Mouse (Mus musculus) embryonic facial prominence, embryonic 13.5 days (tissue): Measurements from ENCODE around the gene Rbms2. TPM values are rescaled to one million over a fixed set of nuclear protein-coding genes. Genes with fewer than 3 reads are reported as not detected.

ENCODE experiments used
- ATAC-seq: fragments of 200-750 bp; cut with Nextera tagmentation; 2 replicates; pipeline ENCODE4 v1.8.0; 2017; ENCODE audit warnings: low read depth; ENCODE audit not compliant: insufficient number of reproducible peaks, insufficient read depth, low FRiP score, low TSS enrichment
- H3K27ac ChIP-seq: fragments of 300-500 bp; sonication (generic); 2 replicates; pipeline ENCODE4 v1.5.1; 2015; ENCODE audit warnings: moderate library complexity, mild to moderate bottlenecking, inconsistent platforms
- H3K27me3 ChIP-seq: fragments of 300-500 bp; sonication (generic); 2 replicates; pipeline ENCODE4 v1.6.1; 2015; ENCODE audit warnings: mild to moderate bottlenecking, inconsistent platforms
- H3K36me3 ChIP-seq: fragments of 300-500 bp; sonication (generic); 2 replicates; pipeline ENCODE4 v1.6.1; 2015; ENCODE audit warnings: mild to moderate bottlenecking, inconsistent platforms
- H3K4me1 ChIP-seq: fragments of 300-500 bp; sonication (generic); 2 replicates; pipeline ENCODE4 v1.6.1; 2015; ENCODE audit warnings: inconsistent platforms
- H3K4me2 ChIP-seq: fragments of 300-500 bp; sonication (generic); 2 replicates; pipeline ENCODE4 v1.6.1; 2015; ENCODE audit warnings: moderate library complexity, mild to moderate bottlenecking, inconsistent platforms
- H3K4me3 ChIP-seq: fragments of 300-500 bp; sonication (generic); 2 replicates; pipeline ENCODE4 v1.5.1; 2015; ENCODE audit warnings: mild to moderate bottlenecking, inconsistent platforms
- H3K9ac ChIP-seq: fragments of 300-500 bp; sonication (generic); 2 replicates; pipeline ENCODE4 v1.6.1; 2015; ENCODE audit warnings: mild to moderate bottlenecking, inconsistent platforms
- H3K9me3 ChIP-seq: fragments of 300-500 bp; sonication (generic); 2 replicates; pipeline ENCODE4 v1.6.1; 2016; ENCODE audit warnings: inconsistent platforms
- WGBS: fragments of 180-500 bp; shearing (Covaris S2); methylation state at CpG from one replicate; pipeline ENCODE4 v1.1.7; 2015; ENCODE audit warnings: mixed read lengths; 5-methylcytosine and 5-hydroxymethylcytosine counted together
- polyA plus RNA-seq: library from polyadenylated mRNA; unstranded; fragments of >200 nt; fragmentation: Nextera tagmentation; extraction: Ambion mirVana; gene quantifications from 2 replicates; pipeline ENCODE4 v1.2.1, GENCODE M21; 2015

Gene Rbms2
- polyA plus RNA-seq, 1 experiment from 2014 or later: 42.2 TPM

DNA sequence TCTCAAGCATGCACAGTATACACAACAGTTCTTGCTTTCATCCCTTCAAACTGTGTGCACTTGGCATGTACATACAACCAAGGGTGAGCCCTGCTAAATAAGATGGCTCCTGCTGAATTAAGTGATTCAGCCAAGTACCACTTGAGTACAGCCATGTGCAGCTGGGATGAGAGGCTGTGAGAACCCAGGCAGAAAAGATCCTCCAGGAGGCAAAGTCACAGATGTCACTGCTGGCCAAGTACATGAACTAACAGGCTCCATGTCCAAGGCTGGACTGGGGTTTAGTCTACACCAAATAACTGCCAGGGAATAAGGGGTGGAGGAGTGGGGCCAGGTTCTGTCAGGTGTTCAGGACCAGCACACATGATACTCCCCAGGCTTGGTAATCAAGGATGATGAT lies 48.3 kb downstream of the Rbms2 start:
- H3K4me3 ChIP-seq: no peak overlapping the region
- H3K4me1 ChIP-seq: no peaks in the 10 kb centered on the region
- no peaks in the 10 kb centered on the region for H3K27me3 ChIP-seq
- no peaks in the 10 kb centered on the region for H3K9me3 ChIP-seq
- ATAC-seq: no peak
- no peak overlapping the region for H3K27ac ChIP-seq
- no peak overlapping the region for H3K9ac ChIP-seq
- H3K36me3 ChIP-seq: peaks cover 81% of the 10 kb centered on the region
- no peak overlapping the region for H3K4me2 ChIP-seq

DNA sequence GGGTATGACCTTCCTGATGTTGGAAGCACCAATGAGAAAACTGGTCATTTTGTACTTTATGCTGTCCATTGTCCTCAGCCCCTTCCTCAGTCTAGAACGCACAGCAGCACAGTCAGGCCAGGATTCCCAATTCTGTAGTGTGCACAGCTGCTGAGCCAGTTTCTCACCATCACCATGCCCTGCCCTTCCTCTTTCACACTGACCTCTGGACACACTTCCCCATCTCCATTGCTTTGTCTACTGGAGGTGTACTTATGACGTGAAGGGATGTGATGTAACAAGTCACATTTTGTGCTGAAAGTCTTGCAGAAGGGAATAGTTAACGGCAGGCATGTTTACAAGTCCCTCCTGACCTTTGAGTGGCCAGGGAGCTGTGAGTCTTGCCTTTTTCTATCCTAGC lies 48.8 kb downstream of the Rbms2 start:
- peaks cover 86% of the 10 kb centered on the region for H3K36me3 ChIP-seq
- no peak for ATAC-seq
- 77% methylated on average over 3 of the region's 3 CpGs for WGBS
- H3K27ac ChIP-seq: no peak overlapping the region
- H3K9ac ChIP-seq: no peak overlapping the region
- no peaks in the 10 kb centered on the region for H3K4me1 ChIP-seq
- H3K27me3 ChIP-seq: no peaks in the 10 kb centered on the region
- H3K4me3 ChIP-seq: no peak overlapping the region
- no peaks in the 10 kb centered on the region for H3K9me3 ChIP-seq
- H3K4me2 ChIP-seq: no peak overlapping the region

DNA sequence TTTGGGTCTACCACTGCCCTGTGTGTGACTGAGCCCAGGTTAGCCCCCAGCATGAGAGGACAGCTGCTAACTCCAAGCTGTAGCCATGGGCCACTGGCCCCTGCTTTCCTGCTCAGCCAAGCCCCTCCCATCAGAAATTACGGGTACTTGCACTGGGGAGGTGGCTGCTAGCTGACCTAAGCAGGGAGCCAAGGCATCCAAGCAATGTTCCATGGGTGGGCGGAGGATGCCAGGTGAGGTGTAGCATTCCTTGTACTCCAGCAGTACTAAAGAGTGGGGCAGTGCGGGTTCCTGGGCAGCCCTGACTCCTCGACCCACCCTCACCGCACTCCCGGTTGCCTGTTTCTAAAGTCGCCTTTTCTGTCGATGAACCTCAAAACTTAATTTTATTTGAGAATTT lies 52.0 kb downstream of the Rbms2 start:
- Histone ChIP-seq H3K4me3 (no peak overlapping the region), H3K4me2 (no peak overlapping the region), H3K27ac (no peak overlapping the region), H3K27me3 (no peaks in the 10 kb centered on the region), H3K9ac (no peak overlapping the region), H3K9me3 (no peaks in the 10 kb centered on the region), H3K36me3 (peaks cover 89% of the 10 kb centered on the region), H3K4me1 (no peaks in the 10 kb centered on the region)
- no peak for ATAC-seq
- WGBS: 88% methylated on average over 8 of the region's 8 CpGs

DNA sequence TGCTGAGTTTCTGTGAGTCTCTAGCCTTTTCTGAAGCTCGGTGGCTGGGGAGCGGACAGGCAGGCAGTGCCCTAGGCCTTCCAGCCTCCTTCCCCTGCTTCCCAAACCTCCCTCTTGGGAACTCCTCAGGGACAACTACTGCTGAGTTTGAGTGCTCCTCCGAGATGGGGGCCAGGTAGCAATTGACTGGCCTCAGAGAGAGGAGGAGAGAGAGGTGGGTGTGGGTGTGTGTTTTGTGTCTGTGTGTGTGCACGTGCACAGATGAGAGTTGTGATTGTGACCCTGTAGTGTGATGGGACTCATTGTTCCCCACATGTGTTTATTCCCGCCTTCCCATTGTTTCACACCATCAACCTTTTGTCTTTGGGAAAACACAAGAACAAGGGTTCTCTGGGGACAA lies 52.6 kb downstream of the Rbms2 start:
- Histone ChIP-seq H3K4me3 (no peak overlapping the region), H3K27me3 (no peaks in the 10 kb centered on the region), H3K4me2 (no peak overlapping the region), H3K9me3 (no peaks in the 10 kb centered on the region), H3K27ac (no peak overlapping the region), H3K9ac (no peak overlapping the region), H3K4me1 (no peaks in the 10 kb centered on the region), H3K36me3 (peaks cover 90% of the 10 kb centered on the region)
- 72% methylated on average over 5 of the region's 5 CpGs for WGBS
- ATAC-seq: no peak

DNA sequence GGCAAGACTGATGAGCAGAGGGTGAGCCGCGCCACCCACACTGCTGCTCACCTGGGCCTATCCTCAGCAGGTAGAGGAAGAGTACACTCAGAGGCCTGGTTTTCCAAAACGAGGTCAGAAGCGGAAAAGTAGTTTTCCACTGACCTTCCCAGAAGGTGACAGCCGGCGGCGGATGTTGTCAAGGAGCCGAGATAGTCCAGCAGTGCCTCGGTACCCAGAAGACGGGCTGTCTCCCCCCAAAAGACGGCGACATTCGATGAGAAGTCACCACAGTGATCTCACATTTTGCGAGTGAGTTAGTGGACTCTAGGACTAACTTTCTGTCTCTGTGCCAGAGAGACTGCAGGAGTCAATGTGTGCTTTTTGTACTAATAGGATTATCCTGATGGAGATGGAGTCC lies 54.1 kb downstream of the Rbms2 start:
- WGBS: 94% methylated on average over 14 of the region's 14 CpGs
- no peak for ATAC-seq
- no peaks in the 10 kb centered on the region for H3K27me3 ChIP-seq
- H3K4me2 ChIP-seq: no peak overlapping the region
- H3K4me3 ChIP-seq: no peak overlapping the region
- H3K36me3 ChIP-seq: peaks cover 90% of the 10 kb centered on the region
- no peaks in the 10 kb centered on the region for H3K4me1 ChIP-seq
- no peak overlapping the region; the same call in 1 of the 2 replicates for H3K27ac ChIP-seq
- H3K9ac ChIP-seq: no peak overlapping the region
- no peaks in the 10 kb centered on the region for H3K9me3 ChIP-seq

DNA sequence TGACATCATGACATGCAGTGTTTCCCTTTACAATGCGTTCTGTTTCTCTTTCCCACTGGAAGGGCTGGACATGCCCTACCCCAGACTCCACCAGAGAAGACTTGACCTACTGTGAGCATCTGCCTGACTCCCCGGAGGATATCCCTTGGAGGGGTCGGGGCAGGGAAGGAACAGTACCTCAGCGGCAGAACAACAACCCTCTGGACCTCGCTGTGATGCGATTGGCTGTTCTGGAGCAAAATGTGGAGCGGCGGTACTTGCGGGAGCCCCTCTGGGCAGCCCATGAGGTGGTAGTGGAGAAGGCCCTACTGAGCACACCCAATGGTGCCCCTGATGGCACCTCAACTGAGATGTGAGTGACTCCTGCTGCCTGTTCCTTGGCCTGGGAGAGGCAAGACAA lies 55.3 kb downstream of the Rbms2 start:
- Histone ChIP-seq H3K27me3 (no peaks in the 10 kb centered on the region), H3K9me3 (no peaks in the 10 kb centered on the region), H3K4me1 (no peaks in the 10 kb centered on the region), H3K4me2 (no peak overlapping the region), H3K36me3 (peaks cover 90% of the 10 kb centered on the region), H3K27ac (no peak overlapping the region), H3K4me3 (no peak overlapping the region), H3K9ac (no peak overlapping the region)
- ATAC-seq: no peak
- 94% methylated on average over 9 of the region's 9 CpGs for WGBS

DNA sequence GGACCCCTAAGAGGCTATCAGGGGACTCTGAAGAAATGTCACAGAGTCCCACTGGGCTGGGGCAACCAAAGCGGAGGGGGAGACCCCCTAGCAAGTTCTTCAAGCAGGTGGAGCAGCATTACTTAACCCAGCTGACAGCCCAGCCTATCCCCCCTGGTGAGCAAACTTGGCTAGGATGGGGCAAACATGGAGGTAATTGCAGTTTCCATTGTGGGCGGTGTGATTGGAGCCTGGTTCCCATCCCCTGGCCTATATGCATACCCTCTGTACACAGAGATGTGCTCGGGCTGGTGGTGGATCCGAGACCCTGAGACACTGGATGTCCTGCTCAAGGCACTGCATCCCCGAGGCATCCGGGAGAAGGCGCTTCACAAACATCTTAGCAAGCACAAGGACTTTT lies 56.3 kb downstream of the Rbms2 start:
- H3K4me3 ChIP-seq: no peak overlapping the region
- no peak overlapping the region for H3K4me2 ChIP-seq
- peaks cover 92% of the 10 kb centered on the region for H3K36me3 ChIP-seq
- H3K27ac ChIP-seq: no peak overlapping the region
- no peaks in the 10 kb centered on the region for H3K9me3 ChIP-seq
- 94% methylated on average over 7 of the region's 7 CpGs for WGBS
- no peak for ATAC-seq
- no peaks in the 10 kb centered on the region for H3K4me1 ChIP-seq
- H3K27me3 ChIP-seq: no peaks in the 10 kb centered on the region
- no peak overlapping the region for H3K9ac ChIP-seq

DNA sequence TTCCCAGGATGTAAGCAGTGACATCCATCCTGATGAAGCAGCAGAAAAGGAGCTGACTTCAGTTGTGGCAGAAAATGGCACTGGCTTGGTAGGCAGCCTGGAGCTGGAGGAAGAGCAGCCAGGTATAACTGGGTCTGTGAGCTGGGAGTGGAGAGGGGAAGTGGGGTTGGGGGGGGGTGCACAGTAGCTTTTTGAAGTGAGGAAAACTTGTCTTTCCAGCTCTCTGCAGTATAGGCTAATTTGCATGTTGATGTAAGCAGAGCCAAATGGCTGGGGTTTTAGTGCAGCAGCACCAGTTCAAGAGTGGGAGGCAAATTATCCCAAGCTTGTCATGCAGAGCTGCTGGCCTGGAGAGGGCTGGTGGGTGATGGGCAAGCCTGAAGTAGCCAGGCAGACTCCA lies 68.9 kb downstream of the Rbms2 start:
- no peak for ATAC-seq
- H3K36me3 ChIP-seq: peaks cover 71% of the 10 kb centered on the region
- no peaks in the 10 kb centered on the region for H3K9me3 ChIP-seq

DNA sequence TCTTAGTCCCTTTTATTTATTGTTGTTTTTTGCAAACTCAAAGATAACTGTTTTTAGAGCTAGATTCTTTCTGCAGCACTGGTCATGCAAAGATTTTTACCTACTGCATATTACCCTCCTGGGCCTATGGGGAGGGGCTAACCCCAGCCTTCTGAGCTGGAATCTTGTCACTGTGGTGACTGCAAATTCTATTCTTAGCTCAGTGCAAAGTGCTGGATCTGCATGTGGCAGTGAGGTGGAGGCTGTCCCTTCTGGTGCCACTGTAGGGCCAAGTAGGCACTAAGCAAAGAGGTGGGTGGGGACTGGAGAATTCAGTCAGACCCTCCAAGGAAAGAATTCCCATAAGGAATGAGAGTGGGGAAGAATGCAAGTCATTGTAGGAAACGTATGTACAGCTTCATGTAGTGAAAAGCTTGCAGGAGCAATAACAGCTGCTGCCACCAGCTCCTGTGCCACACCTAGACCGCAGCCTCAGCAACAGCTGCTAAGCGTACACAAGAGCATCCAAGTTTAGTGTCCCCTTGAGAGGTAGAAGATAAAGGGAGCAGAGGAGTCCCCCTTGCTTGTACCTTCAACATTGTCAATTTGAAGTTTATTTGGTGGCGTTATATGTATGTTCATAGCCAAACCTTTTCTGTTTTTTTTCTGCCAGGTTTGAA lies 69.9 kb downstream of the Rbms2 start:
- ATAC-seq: no peak
- Histone ChIP-seq H3K9ac (no peak overlapping the region), H3K4me3 (no peak overlapping the region), H3K4me1 (no peaks in the 10 kb centered on the region; the same call in 1 of the 2 replicates), H3K9me3 (no peaks in the 10 kb centered on the region), H3K27ac (no peak overlapping the region), H3K27me3 (no peaks in the 10 kb centered on the region), H3K36me3 (peaks cover 61% of the 10 kb centered on the region), H3K4me2 (no peak overlapping the region)
- 86% methylated on average over 4 of the region's 4 CpGs for WGBS

More for the DNA sequence above, 68.9 kb downstream of the Rbms2 start:
- Histone ChIP-seq H3K4me3 (no peak overlapping the region), H3K4me2 (no peak overlapping the region), H3K27me3 (no peaks in the 10 kb centered on the region), H3K27ac (no peak overlapping the region), H3K4me1 (no peaks in the 10 kb centered on the region; the same call in 1 of the 2 replicates), H3K9ac (no peak overlapping the region)

DNA sequence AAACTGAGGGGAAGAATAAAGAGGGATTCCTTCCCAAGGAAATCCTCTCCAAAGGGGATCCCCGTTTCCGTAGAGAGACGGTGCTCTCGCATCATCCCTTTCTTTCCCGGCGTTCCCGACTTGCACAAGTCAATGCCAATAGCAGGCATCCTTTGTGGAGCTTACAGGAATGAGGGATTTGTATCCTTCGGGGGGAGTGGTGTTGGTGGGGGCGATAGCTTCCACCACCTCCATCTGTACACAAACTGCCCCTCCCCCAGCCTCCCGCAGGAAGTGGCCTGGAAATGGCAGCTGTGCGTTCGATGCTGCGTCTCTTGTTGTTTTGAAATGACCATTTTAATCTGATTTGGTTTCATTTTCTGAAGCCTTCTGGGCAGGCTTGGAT lies 82.5 kb downstream of the Rbms2 start:
- H3K9me3 ChIP-seq: no peaks in the 10 kb centered on the region
- peaks cover 40% of the 10 kb centered on the region for H3K4me1 ChIP-seq
- H3K27ac ChIP-seq: peak overlapping the region; percentile 82
- H3K4me2 ChIP-seq: peak overlapping the region; percentile 81
- H3K27me3 ChIP-seq: no peaks in the 10 kb centered on the region
- H3K4me3 ChIP-seq: peak overlapping the region; percentile 100
- under 1% methylated on average over 13 of the region's 13 CpGs for WGBS
- no peak for ATAC-seq
- H3K36me3 ChIP-seq: no peaks in the 10 kb centered on the region
- H3K9ac ChIP-seq: peak overlapping the region; percentile 89

DNA sequence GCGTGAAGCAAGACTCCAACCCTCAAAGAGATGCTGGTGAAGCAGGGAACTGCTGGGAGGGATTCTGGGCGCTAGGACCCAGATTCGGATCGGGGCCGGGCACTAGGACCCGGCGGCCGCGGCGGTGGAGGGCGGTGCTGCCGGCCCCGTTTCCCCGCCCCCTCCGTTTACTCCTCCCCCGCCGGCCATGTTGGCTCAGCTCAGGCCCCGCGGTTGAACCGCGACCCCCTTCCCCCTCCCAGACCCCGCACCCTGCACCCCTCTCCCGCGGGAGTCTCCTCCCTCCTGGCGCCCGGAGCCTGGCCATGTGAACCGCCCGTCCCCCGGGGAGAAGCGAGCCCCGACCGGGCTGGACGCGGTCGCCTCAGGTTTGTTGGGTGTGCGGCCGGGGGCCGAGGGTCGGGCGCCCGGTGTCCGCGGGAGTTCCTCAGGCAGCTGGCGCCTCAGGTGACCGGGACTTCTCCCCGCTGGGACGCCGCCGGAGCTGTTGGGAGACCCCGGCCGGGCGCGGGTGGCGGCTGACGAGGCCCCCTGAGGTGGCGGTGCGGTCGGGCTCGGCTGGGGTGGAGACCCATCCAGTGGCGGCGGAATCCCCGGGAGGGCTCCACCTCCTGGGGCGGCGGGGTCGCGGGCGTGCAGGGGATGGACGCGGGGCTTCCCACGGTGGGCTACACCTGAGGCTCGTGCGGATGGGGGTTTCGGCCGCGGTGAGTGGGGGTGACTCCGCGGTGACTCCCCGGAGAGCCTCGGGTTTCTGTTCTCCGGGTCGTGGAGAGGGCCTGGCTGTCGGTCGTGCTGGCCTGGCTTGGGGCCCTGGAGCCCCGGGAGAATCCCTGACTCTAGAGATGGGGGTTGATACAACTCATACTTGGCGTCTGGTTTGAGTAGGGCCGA lies 83.2 kb downstream of the Rbms2 start:
- Histone ChIP-seq H3K4me3 (peak overlapping the region; percentile 100), H3K4me2 (peak overlapping the region; percentile 81), H3K36me3 (no peaks in the 10 kb centered on the region), H3K9ac (peak overlapping the region; percentile 89), H3K27me3 (no peaks in the 10 kb centered on the region), H3K4me1 (peaks cover 44% of the 10 kb centered on the region), H3K9me3 (no peaks in the 10 kb centered on the region), H3K27ac (peak overlapping the region; percentile 82)
- under 1% methylated on average over 82 of the region's 86 CpGs for WGBS
- peak; percentile 73 for ATAC-seq

DNA sequence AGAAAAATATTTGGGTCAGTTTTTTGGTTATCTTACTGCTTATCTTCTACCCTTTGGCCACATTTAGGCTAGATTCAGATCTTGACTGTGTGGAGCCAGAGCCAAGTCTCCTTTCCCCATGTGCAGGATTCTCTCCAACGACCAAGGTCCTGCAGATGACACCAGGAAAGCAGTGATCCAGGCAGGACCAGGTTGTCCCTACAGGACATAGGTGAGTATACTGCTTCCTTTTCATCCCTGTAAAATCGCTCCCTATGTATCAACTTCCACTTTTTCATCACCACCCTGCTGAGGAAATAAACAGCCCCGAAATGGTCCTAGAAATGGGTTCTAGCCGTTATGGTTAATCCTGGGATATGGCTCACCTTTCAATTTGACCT lies 83.8 kb downstream of the Rbms2 start:
- Histone ChIP-seq H3K4me3 (peak overlapping the region; percentile 100), H3K36me3 (no peaks in the 10 kb centered on the region), H3K27me3 (no peaks in the 10 kb centered on the region), H3K9ac (no peak overlapping the region), H3K9me3 (no peaks in the 10 kb centered on the region), H3K27ac (no peak overlapping the region), H3K4me2 (peak overlapping the region; percentile 81), H3K4me1 (peaks cover 50% of the 10 kb centered on the region)
- WGBS: 19% methylated on average over 4 of the region's 4 CpGs
- ATAC-seq: no peak
